Mouse (Mus musculus) limb, embryonic 10.5 days (tissue): Measurements from ENCODE around the gene Dusp22. TPM values are rescaled to one million over a fixed set of nuclear protein-coding genes. Genes with fewer than 3 reads are reported as not detected.

Experiments
- DNase-seq: peaks from one replicate; pipeline ENCODE4 v3.0.0-alpha.2; 2017; ENCODE audit warnings: low spot score
- H3K27ac ChIP-seq: fragments of 300-500 bp; sonication (generic); 2 replicates; pipeline ENCODE4 v1.5.1; 2016; ENCODE audit warnings: mild to moderate bottlenecking
- H3K27me3 ChIP-seq: fragments of 300-500 bp; sonication (generic); 2 replicates; pipeline ENCODE4 v1.6.1; 2016; ENCODE audit warnings: low read depth, mild to moderate bottlenecking; ENCODE audit not compliant: poor library complexity, severe bottlenecking
- H3K36me3 ChIP-seq: fragments of 300-500 bp; sonication (generic); 2 replicates; pipeline ENCODE4 v1.6.1; 2016; ENCODE audit warnings: mild to moderate bottlenecking, moderate library complexity
- H3K4me1 ChIP-seq: fragments of 300-500 bp; sonication (generic); 2 replicates; pipeline ENCODE4 v1.6.1; 2016
- H3K4me3 ChIP-seq: fragments of 300-500 bp; sonication (generic); 2 replicates; pipeline ENCODE4 v1.5.1; 2016; ENCODE audit warnings: mild to moderate bottlenecking, moderate library complexity
- H3K9me3 ChIP-seq: fragments of 300-500 bp; sonication (generic); replicated peaks from 2 replicates; pipeline ENCODE4 v1.6.1; 2016; ENCODE audit warnings: mild to moderate bottlenecking
- WGBS: fragments of 180-500 bp; shearing (Covaris S2); methylation state at CpG from one replicate; pipeline ENCODE4 v1.1.7; 2016; 5-methylcytosine and 5-hydroxymethylcytosine counted together
- polyA plus RNA-seq: library from polyadenylated mRNA; unstranded; fragments of >200 nt; fragmentation: Nextera tagmentation; extraction: Ambion mirVana; gene quantifications from 2 replicates; pipeline ENCODE4 v1.2.1, GENCODE M21; 2016

The Dusp22 gene
- polyA plus RNA-seq, 1 experiment from 2014 or later = 17.5 TPM

DNA sequence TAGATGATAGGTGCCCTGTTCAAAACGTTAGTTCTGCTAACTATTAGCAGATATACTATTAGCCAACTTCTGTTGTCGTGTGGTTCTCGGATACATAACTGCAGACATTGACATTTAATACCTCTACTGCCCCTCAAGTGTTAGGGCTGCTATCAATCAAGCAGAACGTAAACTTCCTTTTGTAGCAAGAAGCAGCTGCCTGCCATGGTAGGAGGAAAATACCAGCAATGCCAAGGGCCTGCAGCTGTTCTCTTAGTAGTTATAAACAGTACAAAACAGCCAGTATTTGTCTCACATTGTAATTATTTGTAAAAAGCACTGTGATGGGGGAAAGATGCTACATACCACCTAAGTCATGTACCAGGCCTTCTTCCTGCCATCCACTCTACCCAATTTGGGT lies 6.7 kb upstream of the Dusp22 start:
- no peak for DNase-seq
- no peak overlapping the region for H3K27ac ChIP-seq
- H3K9me3 ChIP-seq = no peaks in the 10 kb centered on the region
- H3K4me3 ChIP-seq = no peak overlapping the region
- H3K36me3 ChIP-seq = no peaks in the 10 kb centered on the region
- WGBS = 35% methylated on average over 4 of the region's 4 CpGs
- peaks cover 4% of the 10 kb centered on the region; the same call in 1 of the 2 replicates for H3K4me1 ChIP-seq
- 0 out of 2 replicates have a peak, but pooled peaks cover 4% of the 10 kb centered on the region for H3K27me3 ChIP-seq

- Histone ChIP-seq H3K4me3 (no peak overlapping the region), H3K36me3 (no peaks in the 10 kb centered on the region), H3K9me3 (no peaks in the 10 kb centered on the region), H3K4me1 (peaks cover 7% of the 10 kb centered on the region), H3K27me3 (0 out of 2 replicates have a peak, but pooled peaks cover 4% of the 10 kb centered on the region), H3K27ac (no peak overlapping the region)
- no peak for DNase-seq
- 79% methylated on average over 5 of the region's 5 CpGs for WGBS
Measured at GRCm38 (mm10) chr13:30654463-30654862, 5.3 kb upstream of the Dusp22 start.

GRCm38 (mm10) chr13:30656909-30657308 lies 2.9 kb upstream of the Dusp22 start:
- Histone ChIP-seq H3K4me1 (peaks cover 19% of the 10 kb centered on the region), H3K36me3 (no peaks in the 10 kb centered on the region), H3K27me3 (0 out of 2 replicates have a peak, but pooled peaks cover 4% of the 10 kb centered on the region), H3K27ac (no peak overlapping the region), H3K9me3 (no peaks in the 10 kb centered on the region), H3K4me3 (no peak overlapping the region)
- WGBS = 75% methylated on average over 5 of the region's 5 CpGs
- DNase-seq = no peak

DNA sequence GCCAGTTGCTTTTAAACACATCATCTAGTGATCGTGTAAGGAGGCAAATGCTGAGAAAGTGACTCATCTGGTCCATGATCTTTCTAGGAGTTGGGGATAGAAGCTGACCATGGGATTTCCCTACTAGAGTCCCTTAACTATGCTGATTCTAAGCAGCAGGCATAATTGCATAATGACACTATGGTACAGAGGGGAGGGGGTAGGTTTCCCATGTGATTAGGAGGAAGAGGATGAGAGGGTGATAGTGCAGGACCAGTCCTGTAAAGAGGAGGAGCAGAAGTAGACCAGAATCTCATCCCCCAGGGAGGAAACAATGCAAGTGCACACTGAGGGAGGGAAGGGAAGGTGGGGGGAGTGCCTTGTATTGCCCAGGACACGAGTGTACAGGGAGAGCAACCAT lies 2.0 kb upstream of the Dusp22 start:
- no peaks in the 10 kb centered on the region for H3K36me3 ChIP-seq
- H3K4me1 ChIP-seq = peaks cover 19% of the 10 kb centered on the region
- no peak overlapping the region for H3K27ac ChIP-seq
- DNase-seq = no peak
- H3K4me3 ChIP-seq = no peak overlapping the region
- 0 out of 2 replicates have a peak, but pooled peaks cover 4% of the 10 kb centered on the region for H3K27me3 ChIP-seq
- H3K9me3 ChIP-seq = no peaks in the 10 kb centered on the region
- 67% methylated on average over 2 of the region's 2 CpGs for WGBS

GRCm38 (mm10) chr13:30658201-30658996 lies 1.4 kb upstream of the Dusp22 start:
- Histone ChIP-seq H3K9me3 (no peaks in the 10 kb centered on the region), H3K27ac (no peak overlapping the region), H3K4me1 (peaks cover 14% of the 10 kb centered on the region), H3K36me3 (no peaks in the 10 kb centered on the region), H3K27me3 (0 out of 2 replicates have a peak, but pooled peaks cover 4% of the 10 kb centered on the region), H3K4me3 (no peak overlapping the region)
- WGBS = 87% methylated on average over 2 of the region's 2 CpGs
- DNase-seq = no peak

GRCm38 (mm10) chr13:30665261-30665660 lies 5.5 kb downstream of the Dusp22 start:
- H3K27me3 ChIP-seq = no peaks in the 10 kb centered on the region
- no peaks in the 10 kb centered on the region for H3K9me3 ChIP-seq
- H3K4me3 ChIP-seq = no peak overlapping the region
- peaks cover 4% of the 10 kb centered on the region for H3K4me1 ChIP-seq
- 95% methylated on average over 8 of the region's 8 CpGs for WGBS
- no peak overlapping the region for H3K27ac ChIP-seq
- no peaks in the 10 kb centered on the region for H3K36me3 ChIP-seq
- no peak for DNase-seq

- H3K9me3 ChIP-seq = no peaks in the 10 kb centered on the region
- H3K27ac ChIP-seq = no peak overlapping the region
- no peaks in the 10 kb centered on the region for H3K36me3 ChIP-seq
- H3K27me3 ChIP-seq = no peaks in the 10 kb centered on the region
- no peaks in the 10 kb centered on the region for H3K4me1 ChIP-seq
- no peak overlapping the region for H3K4me3 ChIP-seq
- WGBS = 95% methylated on average over 10 of the region's 10 CpGs
- DNase-seq = no peak
Measured at GRCm38 (mm10) chr13:30666537-30666936, 6.7 kb downstream of the Dusp22 start.

DNA sequence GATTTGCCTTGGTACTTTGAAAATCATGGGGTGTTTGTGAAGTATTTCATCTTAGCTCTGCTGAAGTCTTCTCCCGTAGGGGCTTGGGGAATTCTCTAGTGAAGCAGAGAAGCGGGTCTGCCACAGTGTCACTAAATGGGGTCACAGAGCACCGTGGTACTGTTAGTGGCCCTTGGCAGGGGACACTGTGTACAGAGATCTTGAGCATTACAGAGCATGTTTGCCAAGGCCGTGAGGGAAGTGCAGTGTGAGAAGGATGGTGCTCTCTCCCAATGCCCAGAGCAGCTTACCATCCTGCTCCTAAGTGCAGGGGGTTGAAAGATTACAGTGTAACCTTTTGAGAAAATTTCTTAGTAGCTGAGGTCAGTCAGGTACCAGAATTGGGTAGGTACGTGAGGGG lies 8.5 kb downstream of the Dusp22 start:
- no peak for DNase-seq
- no peaks in the 10 kb centered on the region for H3K4me1 ChIP-seq
- H3K9me3 ChIP-seq = no peaks in the 10 kb centered on the region
- 88% methylated on average over 5 of the region's 5 CpGs for WGBS
- H3K27me3 ChIP-seq = no peaks in the 10 kb centered on the region
- H3K4me3 ChIP-seq = no peak overlapping the region
- H3K27ac ChIP-seq = no peak overlapping the region
- no peaks in the 10 kb centered on the region for H3K36me3 ChIP-seq

DNA sequence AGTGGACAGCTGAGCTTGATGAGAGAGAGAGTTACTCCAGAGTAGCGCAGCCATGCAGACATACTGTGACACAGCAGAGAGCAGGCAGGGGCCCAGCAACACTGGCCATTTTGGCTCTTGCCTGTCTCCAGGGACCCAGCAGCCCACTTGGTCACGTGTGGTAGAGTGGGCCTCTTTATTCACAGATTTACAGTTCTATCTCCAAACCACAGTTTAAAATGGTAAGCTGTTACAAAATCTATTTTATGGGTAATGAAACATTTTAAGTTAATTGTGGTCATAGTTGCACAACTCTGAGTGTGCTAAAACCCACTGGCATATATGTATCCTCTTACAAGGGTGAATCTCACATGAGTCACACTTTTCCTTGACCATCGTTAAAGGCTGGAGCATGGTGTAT lies 9.5 kb downstream of the Dusp22 start:
- DNase-seq = no peak
- no peaks in the 10 kb centered on the region for H3K9me3 ChIP-seq
- no peaks in the 10 kb centered on the region for H3K4me1 ChIP-seq
- H3K27ac ChIP-seq = no peak overlapping the region
- WGBS = 95% methylated on average over 3 of the region's 3 CpGs
- no peak overlapping the region for H3K4me3 ChIP-seq
- no peaks in the 10 kb centered on the region for H3K36me3 ChIP-seq
- H3K27me3 ChIP-seq = no peaks in the 10 kb centered on the region

GRCm38 (mm10) chr13:30673878-30674277 lies 14.1 kb downstream of the Dusp22 start:
- Histone ChIP-seq H3K36me3 (no peaks in the 10 kb centered on the region), H3K27ac (no peak overlapping the region), H3K9me3 (no peaks in the 10 kb centered on the region), H3K27me3 (no peaks in the 10 kb centered on the region), H3K4me1 (no peaks in the 10 kb centered on the region), H3K4me3 (no peak overlapping the region)
- DNase-seq = no peak
- WGBS = 93% methylated on average over 5 of the region's 5 CpGs

DNA sequence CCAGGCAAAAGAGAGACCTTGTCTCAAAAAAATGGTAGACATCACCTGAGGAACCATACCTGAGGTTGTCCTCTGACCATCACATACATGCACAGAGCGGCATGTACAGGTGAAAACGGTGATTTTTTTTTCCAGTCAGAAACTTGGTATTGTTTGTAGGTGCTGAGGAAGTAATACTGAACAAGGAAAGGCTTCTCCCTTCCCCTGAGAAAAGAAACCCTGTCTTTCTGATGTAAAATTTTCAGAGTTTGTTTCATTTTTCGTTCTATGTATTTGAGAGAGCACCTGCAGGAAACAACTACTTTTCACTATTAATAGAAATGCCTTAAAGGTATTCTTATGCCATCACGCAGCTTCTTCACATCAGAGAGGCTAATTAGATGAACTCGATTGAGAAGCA lies 19.0 kb downstream of the Dusp22 start:
- H3K4me3 ChIP-seq = no peak overlapping the region
- H3K36me3 ChIP-seq = no peaks in the 10 kb centered on the region
- 90% methylated on average over 5 of the region's 5 CpGs for WGBS
- no peaks in the 10 kb centered on the region for H3K9me3 ChIP-seq
- H3K27me3 ChIP-seq = no peaks in the 10 kb centered on the region
- no peak for DNase-seq
- H3K27ac ChIP-seq = no peak overlapping the region
- H3K4me1 ChIP-seq = no peaks in the 10 kb centered on the region

DNA sequence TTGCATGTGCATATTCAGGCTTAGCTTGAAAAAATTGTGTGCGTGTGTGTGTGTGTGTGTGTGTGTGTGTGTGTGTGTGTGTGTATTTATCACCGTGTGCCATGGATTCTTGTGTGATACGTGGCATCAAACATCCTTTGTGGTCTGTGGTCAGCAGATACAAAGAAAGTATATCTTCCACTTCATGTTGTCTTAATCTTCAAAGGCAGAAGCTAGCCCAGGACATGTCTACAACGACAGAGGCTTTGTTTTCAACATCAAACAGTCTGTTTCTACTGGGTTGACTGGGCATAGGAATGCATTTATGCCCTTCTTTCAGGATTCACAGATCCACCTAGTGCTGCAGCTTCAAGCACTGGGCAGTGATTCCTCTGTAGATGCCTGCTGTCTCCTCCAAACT lies 22.1 kb downstream of the Dusp22 start:
- Histone ChIP-seq H3K9me3 (no peaks in the 10 kb centered on the region), H3K27ac (no peak overlapping the region), H3K27me3 (no peaks in the 10 kb centered on the region), H3K36me3 (no peaks in the 10 kb centered on the region), H3K4me1 (no peaks in the 10 kb centered on the region), H3K4me3 (no peak overlapping the region)
- DNase-seq = no peak
- WGBS = 84% methylated on average over 4 of the region's 4 CpGs

GRCm38 (mm10) chr13:30682328-30682727 lies 22.5 kb downstream of the Dusp22 start:
- 88% methylated on average over 3 of the region's 3 CpGs for WGBS
- Histone ChIP-seq H3K27me3 (no peaks in the 10 kb centered on the region), H3K4me1 (no peaks in the 10 kb centered on the region), H3K9me3 (no peaks in the 10 kb centered on the region), H3K36me3 (no peaks in the 10 kb centered on the region), H3K27ac (no peak overlapping the region), H3K4me3 (no peak overlapping the region)
- DNase-seq = no peak
